Mouse (Mus musculus) limb, embryonic 12.5 days (tissue): ENCODE data around the gene Abl2. TPM values are rescaled to one million over a fixed set of nuclear protein-coding genes. Genes with fewer than 3 reads are reported as not detected.

Source experiments
- ATAC-seq: fragments of 200-750 bp; cut with Nextera tagmentation; 2 replicates; pipeline ENCODE4 v1.8.0; 2017; ENCODE audit warnings: low read depth, moderate TSS enrichment; ENCODE audit not compliant: insufficient number of reproducible peaks, insufficient read depth, low FRiP score, low TSS enrichment
- H3K27ac ChIP-seq: fragments of 300-500 bp; sonication (generic); 2 replicates; pipeline ENCODE4 v1.5.1; 2016; ENCODE audit warnings: mild to moderate bottlenecking, moderate library complexity
- H3K27me3 ChIP-seq: fragments of 300-500 bp; sonication (generic); 2 replicates; pipeline ENCODE4 v1.6.1; 2016; ENCODE audit warnings: mild to moderate bottlenecking, moderate library complexity
- H3K36me3 ChIP-seq: fragments of 300-500 bp; sonication (generic); 2 replicates; pipeline ENCODE4 v1.6.1; 2016; ENCODE audit warnings: mild to moderate bottlenecking, moderate library complexity
- H3K4me1 ChIP-seq: fragments of 300-500 bp; sonication (generic); replicated peaks from 2 replicates; pipeline ENCODE4 v1.6.1; 2016
- H3K4me2 ChIP-seq: fragments of 300-500 bp; sonication (generic); 2 replicates; pipeline ENCODE4 v1.6.1; 2016; ENCODE audit warnings: mild to moderate bottlenecking, moderate library complexity
- H3K4me3 ChIP-seq: fragments of 300-500 bp; sonication (generic); replicated peaks from 2 replicates; pipeline ENCODE4 v1.5.1; 2016; ENCODE audit warnings: mild to moderate bottlenecking
- H3K9ac ChIP-seq: fragments of 300-500 bp; sonication (generic); replicated peaks from 2 replicates; pipeline ENCODE4 v1.6.1; 2016; ENCODE audit warnings: mild to moderate bottlenecking, moderate library complexity
- H3K9me3 ChIP-seq: fragments of 300-500 bp; sonication (generic); 2 replicates; pipeline ENCODE4 v1.6.1; 2016; ENCODE audit warnings: mild to moderate bottlenecking, moderate library complexity
- WGBS: fragments of 180-500 bp; shearing (Covaris S2); methylation state at CpG from one replicate; pipeline ENCODE4 v1.1.7; 2016; 5-methylcytosine and 5-hydroxymethylcytosine counted together
- polyA plus RNA-seq: library from polyadenylated mRNA; unstranded; fragments of >200 nt; fragmentation: Nextera tagmentation; extraction: Ambion mirVana; gene quantifications from 2 replicates; pipeline ENCODE4 v1.2.1, GENCODE M21; 2016

The Abl2 gene
- polyA plus RNA-seq, 1 experiment from 2014 or later = 6.0 TPM

- Histone ChIP-seq H3K9ac (no peak overlapping the region), H3K4me2 (no peak overlapping the region), H3K9me3 (no peaks in the 10 kb centered on the region), H3K4me1 (no peaks in the 10 kb centered on the region), H3K36me3 (peaks cover 76% of the 10 kb centered on the region), H3K4me3 (no peak overlapping the region), H3K27me3 (no peaks in the 10 kb centered on the region), H3K27ac (no peak overlapping the region)
- ATAC-seq = no peak
- WGBS = 87% methylated on average over 2 of the region's 2 CpGs
These were observed 76.6 kb downstream of the Abl2 start for GRCm38 (mm10) chr1:156635148-156635547.

GRCm38 (mm10) chr1:156639455-156639854 is 80.9 kb downstream of the Abl2 start:
- H3K27me3 ChIP-seq = no peaks in the 10 kb centered on the region
- WGBS = 86% methylated on average over 5 of the region's 5 CpGs
- no peak overlapping the region for H3K4me2 ChIP-seq
- H3K27ac ChIP-seq = no peak overlapping the region
- ATAC-seq = no peak
- H3K9ac ChIP-seq = no peak overlapping the region
- H3K9me3 ChIP-seq = no peaks in the 10 kb centered on the region
- H3K36me3 ChIP-seq = peaks cover 63% of the 10 kb centered on the region
- peaks cover 22% of the 10 kb centered on the region for H3K4me1 ChIP-seq
- H3K4me3 ChIP-seq = no peak overlapping the region

GRCm38 (mm10) chr1:156640577-156640976 is 82.0 kb downstream of the Abl2 start:
- Histone ChIP-seq H3K9ac (no peak overlapping the region), H3K4me3 (no peak overlapping the region), H3K4me1 (peaks cover 32% of the 10 kb centered on the region), H3K4me2 (no peak overlapping the region), H3K36me3 (peaks cover 52% of the 10 kb centered on the region), H3K27ac (no peak overlapping the region), H3K27me3 (no peaks in the 10 kb centered on the region), H3K9me3 (no peaks in the 10 kb centered on the region)
- 74% methylated on average over 4 of the region's 4 CpGs for WGBS
- no peak for ATAC-seq

GRCm38 (mm10) chr1:156641808-156642207 is 83.2 kb downstream of the Abl2 start:
- Histone ChIP-seq H3K9me3 (no peaks in the 10 kb centered on the region), H3K27ac (no peak overlapping the region), H3K4me1 (peaks cover 37% of the 10 kb centered on the region), H3K9ac (no peak overlapping the region), H3K4me3 (no peak overlapping the region), H3K27me3 (no peaks in the 10 kb centered on the region), H3K36me3 (peaks cover 45% of the 10 kb centered on the region), H3K4me2 (no peak overlapping the region)
- no peak for ATAC-seq
- 89% methylated on average over 10 of the region's 10 CpGs for WGBS

GRCm38 (mm10) chr1:156642813-156643212 is 84.2 kb downstream of the Abl2 start:
- Histone ChIP-seq H3K27ac (peak overlapping the region; percentile 37; the same call in 1 of the 2 replicates), H3K9me3 (no peaks in the 10 kb centered on the region), H3K36me3 (peaks cover 42% of the 10 kb centered on the region), H3K4me2 (no peak overlapping the region), H3K4me3 (no peak overlapping the region), H3K27me3 (no peaks in the 10 kb centered on the region), H3K4me1 (peaks cover 37% of the 10 kb centered on the region), H3K9ac (no peak overlapping the region)
- WGBS = 56% methylated on average over 12 of the region's 12 CpGs
- ATAC-seq = 0 out of 2 replicates have a peak, but pooled peaks have one; percentile 39

- 43% methylated on average over 10 of the region's 10 CpGs for WGBS
- H3K36me3 ChIP-seq = peaks cover 46% of the 10 kb centered on the region
- peak overlapping the region; percentile 59 for H3K27ac ChIP-seq
These were observed 85.5 kb downstream of the Abl2 start for GRCm38 (mm10) chr1:156644061-156644460.

GRCm38 (mm10) chr1:156644780-156645523 is 86.4 kb downstream of the Abl2 start:
- ATAC-seq = no peak
- Histone ChIP-seq H3K36me3 (peaks cover 39% of the 10 kb centered on the region), H3K4me3 (no peak overlapping the region)

More at GRCm38 (mm10) chr1:156644061-156644460, 85.5 kb downstream of the Abl2 start:
- H3K4me3 ChIP-seq = no peak overlapping the region
- no peak overlapping the region for H3K9ac ChIP-seq
- H3K4me1 ChIP-seq = peaks cover 37% of the 10 kb centered on the region
- no peak for ATAC-seq
- H3K4me2 ChIP-seq = no peak overlapping the region
- H3K9me3 ChIP-seq = no peaks in the 10 kb centered on the region
- no peaks in the 10 kb centered on the region for H3K27me3 ChIP-seq

GRCm38 (mm10) chr1:156645971-156646370 is 87.4 kb downstream of the Abl2 start:
- Histone ChIP-seq H3K4me3 (no peak overlapping the region), H3K4me2 (no peak overlapping the region), H3K4me1 (peaks cover 37% of the 10 kb centered on the region), H3K27ac (no peak overlapping the region), H3K9me3 (no peaks in the 10 kb centered on the region), H3K9ac (no peak overlapping the region), H3K36me3 (peaks cover 37% of the 10 kb centered on the region), H3K27me3 (no peaks in the 10 kb centered on the region)
- 81% methylated on average over 4 of the region's 4 CpGs for WGBS
- no peak for ATAC-seq

More at GRCm38 (mm10) chr1:156644780-156645523, 86.4 kb downstream of the Abl2 start:
- Histone ChIP-seq H3K9ac (no peak overlapping the region), H3K4me1 (peaks cover 37% of the 10 kb centered on the region), H3K27me3 (no peaks in the 10 kb centered on the region), H3K9me3 (no peaks in the 10 kb centered on the region), H3K27ac (peak overlapping the region; percentile 37; the same call in 1 of the 2 replicates), H3K4me2 (no peak overlapping the region)
- WGBS = 52% methylated on average over 13 of the region's 13 CpGs

- WGBS = 39% methylated on average over 2 of the region's 2 CpGs
- no peak overlapping the region for H3K27ac ChIP-seq
- H3K4me1 ChIP-seq = peaks cover 37% of the 10 kb centered on the region
- H3K36me3 ChIP-seq = peaks cover 21% of the 10 kb centered on the region; the same call in 1 of the 2 replicates
- no peaks in the 10 kb centered on the region for H3K27me3 ChIP-seq
- H3K9me3 ChIP-seq = no peaks in the 10 kb centered on the region
- no peak overlapping the region for H3K4me3 ChIP-seq
- H3K9ac ChIP-seq = no peak overlapping the region
- no peak overlapping the region for H3K4me2 ChIP-seq
- ATAC-seq = no peak
These were observed 90.1 kb downstream of the Abl2 start for GRCm38 (mm10) chr1:156648705-156649104.

- 87% methylated on average over 9 of the region's 9 CpGs for WGBS
- H3K4me1 ChIP-seq = peaks cover 38% of the 10 kb centered on the region
- no peak overlapping the region for H3K27ac ChIP-seq
- H3K4me3 ChIP-seq = no peak overlapping the region
- H3K9me3 ChIP-seq = no peaks in the 10 kb centered on the region
- peaks cover 21% of the 10 kb centered on the region; the same call in 1 of the 2 replicates for H3K36me3 ChIP-seq
- H3K27me3 ChIP-seq = no peaks in the 10 kb centered on the region
- ATAC-seq = no peak
- no peak overlapping the region for H3K4me2 ChIP-seq
- no peak overlapping the region for H3K9ac ChIP-seq
These were observed 92.0 kb downstream of the Abl2 start for GRCm38 (mm10) chr1:156650631-156651030.

GRCm38 (mm10) chr1:156652189-156652822 is 93.7 kb downstream of the Abl2 start:
- Histone ChIP-seq H3K9me3 (no peaks in the 10 kb centered on the region), H3K4me1 (peaks cover 33% of the 10 kb centered on the region), H3K9ac (0 out of 2 replicates have a peak overlapping the region, but pooled peaks have one; percentile 9), H3K27me3 (no peaks in the 10 kb centered on the region), H3K27ac (peak overlapping the region; percentile 51; the same call in 1 of the 2 replicates), H3K4me3 (no peak overlapping the region), H3K4me2 (no peak overlapping the region), H3K36me3 (peaks cover 18% of the 10 kb centered on the region; the same call in 1 of the 2 replicates)
- no peak for ATAC-seq
- WGBS = 59% methylated on average over 6 of the region's 6 CpGs
